Mouse (Mus musculus) heart, adult 2 months (tissue): ENCODE measurements at regions not wholly inside any gene's neighbourhood (a gene's known extent, or its start where the extent isn't known, plus 50 kb on each side); places are given as distances from the start of the nearest gene placed in this dataset.

Experiments used
- DNase-seq, 2 experiments: peaks; one replicate each; pipeline ENCODE4 v3.0.0; 2021
- H3K27ac ChIP-seq: fragments of 200-600 bp; 2 replicates; pipeline ENCODE4 v1.8.1; 2022
- H3K27me3 ChIP-seq: fragments of 200-500 bp; 2 replicates; pipeline ENCODE4 v1.6.1; 2012; ENCODE audit warnings: mild to moderate bottlenecking, low read length, inconsistent platforms, mixed read lengths; ENCODE audit not compliant: control insufficient read depth, insufficient read depth
- H3K36me3 ChIP-seq: fragments of 200-500 bp; 2 replicates; pipeline ENCODE4 v1.6.1; 2012; ENCODE audit warnings: low read length, inconsistent platforms; ENCODE audit not compliant: control insufficient read depth, insufficient read depth
- H3K4me1 ChIP-seq: fragments of 200-500 bp; 2 replicates; pipeline ENCODE4 v1.6.1; 2011; ENCODE audit warnings: low read length; ENCODE audit not compliant: control insufficient read depth, insufficient read depth
- H3K4me3 ChIP-seq: fragments of 200-600 bp; 2 replicates; pipeline ENCODE4 v1.8.1; 2022
- H3K79me2 ChIP-seq: fragments of 200-500 bp; replicated peaks from 2 replicates; pipeline ENCODE4 v1.6.1; 2012; ENCODE audit warnings: mild to moderate bottlenecking, inconsistent platforms, low read length, moderate library complexity, mixed read lengths; ENCODE audit not compliant: control insufficient read depth, insufficient read depth
- H3K9ac ChIP-seq: fragments of 200-500 bp; 2 replicates; pipeline ENCODE4 v1.6.1; 2012; ENCODE audit warnings: low read depth, mild to moderate bottlenecking, control low read depth, inconsistent platforms, low read length, mixed read lengths
- CTCF ChIP-seq: fragments of 200-600 bp; IDR thresholded peaks from 2 replicates; pipeline ENCODE4 v1.8.1; 2022; ENCODE audit warnings: antibody characterized with exemption, mild to moderate bottlenecking, moderate library complexity
- EP300 ChIP-seq: fragments of 200-500 bp; IDR thresholded peaks from 2 replicates; pipeline ENCODE4 v1.6.1; 2011; ENCODE audit warnings: low read depth, low read length, control low read depth; ENCODE audit not compliant: insufficient read depth
- POLR2A ChIP-seq: fragments of 200-500 bp; IDR thresholded peaks from 2 replicates; pipeline ENCODE4 v1.6.1; 2011; ENCODE audit warnings: mild to moderate bottlenecking, low read depth, low read length, control low read depth; ENCODE audit not compliant: insufficient read depth
- WGBS: fragments of 180-500 bp; shearing (Covaris S2); methylation state at CpG from one replicate; pipeline ENCODE4 v1.1.7; 2018; 5-methylcytosine and 5-hydroxymethylcytosine counted together
- intact Hi-C: fragments of 180-260 bp; cut with DNase I; formaldehyde crosslinking; loops from one replicate; pipeline ENCODE4 v1.15.1; 2025

GRCm38 (mm10) chr5:139598715-139599114 is 55.4 kb downstream of the Uncx start:
- no peak for DNase-seq
- Histone ChIP-seq H3K4me3 (no peak overlapping the region), H3K4me1 (no peaks in the 10 kb centered on the region), H3K36me3 (no peaks in the 10 kb centered on the region), H3K9ac (no peak overlapping the region), H3K27ac (no peak overlapping the region), H3K79me2 (no peaks in the 10 kb centered on the region), H3K27me3 (peaks cover 7% of the 10 kb centered on the region)
- intact Hi-C loops = no loop called here
- TF ChIP-seq POLR2A = no peak
- no peak for TF ChIP-seq EP300
- TF ChIP-seq CTCF = no peak
- 43% methylated on average over 4 of the region's 4 CpGs for WGBS

- H3K79me2 ChIP-seq = no peaks in the 10 kb centered on the region
- DNase-seq = peak in 1 of 2 experiments; percentile 23
- 5% methylated on average over 25 of the region's 25 CpGs for WGBS
- intact Hi-C loops = no loop called here
- H3K27me3 ChIP-seq = peaks cover 7% of the 10 kb centered on the region
- H3K4me3 ChIP-seq = no peak overlapping the region
- TF ChIP-seq POLR2A (no peak), CTCF (no peak)
- H3K36me3 ChIP-seq = no peaks in the 10 kb centered on the region
- no peak overlapping the region for H3K9ac ChIP-seq
- no peaks in the 10 kb centered on the region for H3K4me1 ChIP-seq
- H3K27ac ChIP-seq = no peak overlapping the region
These were observed 56.1 kb downstream of the Uncx start for GRCm38 (mm10) chr5:139599191-139599937.

- Histone ChIP-seq H3K27me3 (peaks cover 7% of the 10 kb centered on the region), H3K9ac (no peak overlapping the region), H3K4me3 (no peak overlapping the region), H3K79me2 (no peaks in the 10 kb centered on the region), H3K36me3 (no peaks in the 10 kb centered on the region), H3K27ac (no peak overlapping the region), H3K4me1 (no peaks in the 10 kb centered on the region)
- TF ChIP-seq CTCF (no peak), POLR2A (no peak), EP300 (no peak)
- 6% methylated on average over 15 of the region's 15 CpGs for WGBS
- intact Hi-C loops = no loop called here
- no peak for DNase-seq
These were observed 56.9 kb downstream of the Uncx start for GRCm38 (mm10) chr5:139600213-139600612.

- no peaks in the 10 kb centered on the region for H3K79me2 ChIP-seq
These were observed 59.6 kb downstream of the Uncx start for GRCm38 (mm10) chr5:139602860-139603259.

GRCm38 (mm10) chr5:139603535-139603934 is 60.2 kb downstream of the Uncx start:
- no peak for DNase-seq
- intact Hi-C loops = no loop called here

More at GRCm38 (mm10) chr5:139602860-139603259, 59.6 kb downstream of the Uncx start:
- Histone ChIP-seq H3K4me1 (no peaks in the 10 kb centered on the region), H3K9ac (no peak overlapping the region), H3K36me3 (no peaks in the 10 kb centered on the region), H3K4me3 (no peak overlapping the region), H3K27ac (no peak overlapping the region), H3K27me3 (peaks cover 7% of the 10 kb centered on the region)
- no peak for DNase-seq
- 69% methylated on average over 4 of the region's 4 CpGs for WGBS
- intact Hi-C loops = no loop called here
- TF ChIP-seq EP300 (no peak), POLR2A (no peak), CTCF (no peak)

GRCm38 (mm10) chr5:139604327-139604726 is 61.0 kb downstream of the Uncx start:
- intact Hi-C loops = no loop called here
- TF ChIP-seq POLR2A = no peak
- TF ChIP-seq EP300 = no peak
- TF ChIP-seq CTCF = no peak
- DNase-seq = no peak
- Histone ChIP-seq H3K27me3 (peaks cover 4% of the 10 kb centered on the region), H3K9ac (no peak overlapping the region), H3K79me2 (no peaks in the 10 kb centered on the region), H3K4me3 (no peak overlapping the region), H3K27ac (no peak overlapping the region), H3K4me1 (no peaks in the 10 kb centered on the region), H3K36me3 (no peaks in the 10 kb centered on the region)
- 55% methylated on average over 4 of the region's 4 CpGs for WGBS

More at GRCm38 (mm10) chr5:139603535-139603934, 60.2 kb downstream of the Uncx start:
- TF ChIP-seq EP300 = no peak
- TF ChIP-seq CTCF = no peak
- TF ChIP-seq POLR2A = no peak
- no peak overlapping the region for H3K9ac ChIP-seq
- H3K27ac ChIP-seq = no peak overlapping the region
- H3K79me2 ChIP-seq = no peaks in the 10 kb centered on the region
- WGBS = 29% methylated on average over 4 of the region's 4 CpGs
- no peaks in the 10 kb centered on the region for H3K36me3 ChIP-seq
- H3K4me1 ChIP-seq = no peaks in the 10 kb centered on the region
- H3K4me3 ChIP-seq = no peak overlapping the region
- H3K27me3 ChIP-seq = peaks cover 7% of the 10 kb centered on the region
